Mouse (Mus musculus): ENCODE data around the gene Cygb. TPM values are rescaled to one million over a fixed set of nuclear protein-coding genes. Genes with fewer than 3 reads are reported as not detected.
"Not testable (repeated sequence)": the region's sequence is repeated elsewhere in the genome, so short reads cannot be mapped to it uniquely, and the experiment has no call there.

Gene Cygb
- polyA plus RNA-seq, 1 experiment, result 55.3 TPM

- DNase-seq (ENCODE audit: extremely low spot score in 1 of 2, low spot score in 1 of 2), result not testable (repeated sequence)
These were observed 21.3 kb upstream of the Cygb start for GRCm38 (mm10) chr11:116675429-116675828.

- DNase-seq (ENCODE audit: extremely low spot score in 1 of 2, low spot score in 1 of 2), result no peak
These were observed 20.7 kb upstream of the Cygb start for GRCm38 (mm10) chr11:116674616-116675379.

GRCm38 (mm10) chr11:116673410-116673809, 19.3 kb upstream of the Cygb start:
- DNase-seq (ENCODE audit: extremely low spot score in 1 of 2, low spot score in 1 of 2), result no peak

GRCm38 (mm10) chr11:116672595-116672994, 18.5 kb upstream of the Cygb start:
- DNase-seq (ENCODE audit: extremely low spot score in 1 of 2, low spot score in 1 of 2), result no peak

- DNase-seq (ENCODE audit: extremely low spot score in 1 of 2, low spot score in 1 of 2), result no peak
These were observed 17.8 kb upstream of the Cygb start for GRCm38 (mm10) chr11:116671845-116672434.

GRCm38 (mm10) chr11:116671112-116671844, 17.2 kb upstream of the Cygb start:
- DNase-seq (ENCODE audit: extremely low spot score in 1 of 2, low spot score in 1 of 2), result peak; percentile 95 to 99

GRCm38 (mm10) chr11:116670386-116670785, 16.3 kb upstream of the Cygb start:
- no peak for DNase-seq (ENCODE audit: extremely low spot score in 1 of 2, low spot score in 1 of 2)

- no peak for DNase-seq (ENCODE audit: extremely low spot score in 1 of 2, low spot score in 1 of 2)
These were observed 15.8 kb upstream of the Cygb start for GRCm38 (mm10) chr11:116669787-116670365.

GRCm38 (mm10) chr11:116669316-116669715, 15.2 kb upstream of the Cygb start:
- no peak for DNase-seq (ENCODE audit: extremely low spot score in 1 of 2, low spot score in 1 of 2)

GRCm38 (mm10) chr11:116668839-116669238, 14.7 kb upstream of the Cygb start:
- DNase-seq (ENCODE audit: extremely low spot score in 1 of 2, low spot score in 1 of 2), result no peak

GRCm38 (mm10) chr11:116668381-116668825, 14.3 kb upstream of the Cygb start:
- no peak for DNase-seq (ENCODE audit: extremely low spot score in 1 of 2, low spot score in 1 of 2)

GRCm38 (mm10) chr11:116667930-116668329, 13.8 kb upstream of the Cygb start:
- DNase-seq (ENCODE audit: extremely low spot score in 1 of 2, low spot score in 1 of 2), result no peak

- DNase-seq (ENCODE audit: extremely low spot score in 1 of 2, low spot score in 1 of 2), result not testable (repeated sequence)
These were observed 12.9 kb upstream of the Cygb start for GRCm38 (mm10) chr11:116667012-116667411.

- DNase-seq (ENCODE audit: extremely low spot score in 1 of 2, low spot score in 1 of 2), result no peak
These were observed 12.5 kb upstream of the Cygb start for GRCm38 (mm10) chr11:116666566-116666965.

GRCm38 (mm10) chr11:116665289-116665688, 11.2 kb upstream of the Cygb start:
- no peak for DNase-seq (ENCODE audit: extremely low spot score in 1 of 2, low spot score in 1 of 2)

- DNase-seq (ENCODE audit: extremely low spot score in 1 of 2, low spot score in 1 of 2), result peak in 1 of 2 experiments; percentile 59
These were observed 7.8 kb upstream of the Cygb start for GRCm38 (mm10) chr11:116661948-116662377.

- DNase-seq (ENCODE audit: extremely low spot score in 1 of 2, low spot score in 1 of 2), result no peak
These were observed 7.3 kb upstream of the Cygb start for GRCm38 (mm10) chr11:116661291-116661947.

- DNase-seq (ENCODE audit: extremely low spot score in 1 of 2, low spot score in 1 of 2), result no peak
These were observed 6.1 kb upstream of the Cygb start for GRCm38 (mm10) chr11:116660181-116660580.

- DNase-seq (ENCODE audit: extremely low spot score in 1 of 2, low spot score in 1 of 2), result no peak
These were observed 5.0 kb upstream of the Cygb start for GRCm38 (mm10) chr11:116659027-116659621.

GRCm38 (mm10) chr11:116658238-116658637, 4.1 kb upstream of the Cygb start:
- no peak for DNase-seq (ENCODE audit: extremely low spot score in 1 of 2, low spot score in 1 of 2)

Data from frontal cortex, adult 2 months (tissue).